Mouse (Mus musculus) lung, adult 2 months (tissue): ENCODE data around the gene Zic3. TPM values are rescaled to one million over a fixed set of nuclear protein-coding genes. Genes with fewer than 3 reads are reported as not detected.

ENCODE experiments used
- DNase-seq: peaks from one replicate; pipeline ENCODE4 v3.0.0; 2022
- H3K4me1 ChIP-seq: fragments of 200-500 bp; 2 replicates; pipeline ENCODE4 v1.6.1; 2011; ENCODE audit warnings: low read length; ENCODE audit not compliant: control insufficient read depth, insufficient read depth
- H3K4me3 ChIP-seq: fragments of 200-500 bp; replicated peaks from 2 replicates; pipeline ENCODE3; 2011; ENCODE audit warnings: low read depth, mild to moderate bottlenecking, control low read depth, low read length; ENCODE audit errors: extremely low read depth
- CTCF ChIP-seq: fragments of 200-500 bp; IDR thresholded peaks from 2 replicates; pipeline ENCODE4 v1.5.1; 2011; ENCODE audit warnings: mild to moderate bottlenecking, low read length, control low read depth; ENCODE audit not compliant: insufficient read depth
- POLR2A ChIP-seq: fragments of 200-500 bp; IDR thresholded peaks from 2 replicates; pipeline ENCODE4 v1.6.1; 2011; ENCODE audit warnings: low read depth, mild to moderate bottlenecking, control low read depth, low read length, borderline replicate concordance; ENCODE audit errors: extremely low read depth
- WGBS: fragments of 180-500 bp; shearing (Covaris S2); methylation state at CpG from one replicate; pipeline ENCODE4 v1.1.7; 2018; 5-methylcytosine and 5-hydroxymethylcytosine counted together
- polyA plus RNA-seq: library from polyadenylated mRNA; depleted of rRNA; stranded (reverse); fragments of >200 nt; gene quantifications from 2 replicates; pipeline ENCODE4 v1.2.3, GENCODE M21; 2012

Zic3 gene
- polyA plus RNA-seq, 1 experiment = not detected

DNA sequence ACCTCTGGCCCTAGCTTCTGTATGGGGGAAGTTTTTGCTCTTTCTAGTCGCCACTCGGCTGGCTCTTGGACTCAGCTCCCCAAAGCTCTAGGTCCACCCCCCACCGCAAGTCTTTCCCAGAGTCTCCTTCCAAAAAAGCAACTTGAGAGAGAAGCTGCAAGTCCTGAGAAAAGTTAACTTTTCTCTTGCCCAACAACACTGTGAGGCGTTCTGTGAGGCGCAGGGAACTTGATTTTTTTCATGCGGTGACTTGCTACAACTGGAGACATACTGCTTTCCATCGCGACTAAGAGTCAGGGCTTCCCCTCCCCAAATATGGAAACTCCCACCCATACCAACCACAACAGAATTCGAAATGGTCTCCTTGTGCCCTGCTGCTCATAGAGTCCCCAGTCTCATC is 5.1 kb downstream of the Zic3 start:
- WGBS = 26% methylated on average over 9 of the region's 9 CpGs
- H3K4me1 ChIP-seq = peaks cover 2% of the 10 kb centered on the region

DNA sequence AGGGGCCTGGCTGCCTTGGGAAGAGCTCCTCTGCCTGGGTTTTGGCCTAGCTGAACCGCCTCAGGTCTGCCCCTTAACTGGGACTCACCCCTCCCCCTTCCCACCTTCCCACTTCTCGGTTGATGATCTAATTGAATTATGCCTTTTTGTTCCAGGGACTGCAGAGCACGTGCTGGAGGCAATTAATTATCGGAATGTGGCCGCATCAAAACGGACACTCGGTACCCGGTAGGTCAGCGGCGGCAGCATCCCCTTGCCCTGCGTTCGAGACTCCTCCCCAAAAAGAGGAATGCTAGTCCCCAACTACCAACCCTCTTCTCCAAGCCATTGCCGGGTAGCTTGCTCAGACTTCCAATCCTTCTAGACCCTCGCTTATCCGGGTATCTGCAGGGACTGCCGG is 5.6 kb downstream of the Zic3 start:
- WGBS = 16% methylated on average over 16 of the region's 16 CpGs
- TF ChIP-seq CTCF (no peak), POLR2A (no peak)
- Histone ChIP-seq H3K4me3 (no peak overlapping the region), H3K4me1 (peaks cover 2% of the 10 kb centered on the region)
- no peak for DNase-seq

More for the DNA sequence above, 5.1 kb downstream of the Zic3 start:
- H3K4me3 ChIP-seq = no peak overlapping the region
- DNase-seq = no peak
- TF ChIP-seq CTCF (no peak), POLR2A (no peak)

DNA sequence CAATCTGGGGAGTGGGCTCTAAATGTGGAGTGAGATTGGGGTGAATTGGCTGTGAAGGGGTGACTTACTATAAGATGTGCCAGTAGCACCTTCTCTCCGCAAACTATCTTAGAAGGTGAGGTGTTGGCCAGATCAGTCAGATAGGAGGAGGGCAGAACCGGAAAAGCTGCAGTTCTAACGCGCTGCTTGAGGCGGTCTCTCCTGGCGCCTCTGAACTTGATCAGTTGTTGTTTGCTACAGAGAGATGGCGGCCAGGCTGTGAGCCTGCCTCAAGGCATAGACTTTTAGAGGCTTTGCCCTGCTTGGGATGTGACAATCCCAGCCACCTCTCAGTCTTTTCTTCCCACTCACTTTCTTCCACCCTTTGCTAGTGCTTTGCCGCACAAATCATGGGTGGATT is 6.4 kb downstream of the Zic3 start:
- no peak overlapping the region for H3K4me3 ChIP-seq
- WGBS = 29% methylated on average over 8 of the region's 8 CpGs
- no peak for DNase-seq
- TF ChIP-seq POLR2A = no peak
- no peak for TF ChIP-seq CTCF
- peaks cover 2% of the 10 kb centered on the region for H3K4me1 ChIP-seq

DNA sequence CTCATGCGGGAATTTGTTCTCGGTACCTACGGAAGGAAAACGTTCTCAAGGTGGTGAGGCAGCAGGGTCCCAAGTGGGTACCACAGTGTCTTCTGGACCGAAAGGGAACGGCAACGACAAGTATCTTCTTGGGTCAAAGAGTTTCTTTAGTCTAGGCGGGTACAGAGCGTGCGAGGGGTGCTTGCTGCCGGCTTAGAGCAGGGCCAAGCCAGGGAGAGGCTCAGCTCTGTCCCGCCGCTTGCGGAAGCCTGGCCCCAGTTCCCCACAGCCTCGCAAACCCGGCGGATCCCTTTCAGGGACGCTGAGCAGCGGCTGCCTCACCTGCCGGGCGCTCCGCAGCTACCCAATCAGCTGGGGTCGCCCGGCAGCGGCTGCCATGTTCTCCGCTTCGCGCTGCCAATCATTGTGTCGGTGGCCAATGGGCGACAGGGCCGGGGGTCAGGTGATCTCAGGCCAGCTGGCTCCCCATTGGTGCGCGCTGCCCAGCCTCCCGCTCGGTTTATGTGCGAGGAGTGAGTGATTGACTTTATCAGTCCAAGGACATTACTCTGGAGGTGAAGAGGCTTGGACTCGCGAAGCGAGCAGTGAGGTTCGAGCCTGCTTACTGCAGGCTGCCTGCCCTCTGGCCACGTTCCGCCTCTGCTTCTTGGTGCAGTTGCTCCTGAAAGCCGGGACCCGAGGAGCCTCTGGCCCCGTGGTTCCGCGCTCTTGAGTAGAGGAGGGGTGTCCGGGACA is 7.8 kb downstream of the Zic3 start:
- Histone ChIP-seq H3K4me3 (no peak overlapping the region), H3K4me1 (peaks cover 2% of the 10 kb centered on the region)
- 25% methylated on average over 48 of the region's 48 CpGs for WGBS
- DNase-seq = no peak
- TF ChIP-seq CTCF (no peak), POLR2A (no peak)

DNA sequence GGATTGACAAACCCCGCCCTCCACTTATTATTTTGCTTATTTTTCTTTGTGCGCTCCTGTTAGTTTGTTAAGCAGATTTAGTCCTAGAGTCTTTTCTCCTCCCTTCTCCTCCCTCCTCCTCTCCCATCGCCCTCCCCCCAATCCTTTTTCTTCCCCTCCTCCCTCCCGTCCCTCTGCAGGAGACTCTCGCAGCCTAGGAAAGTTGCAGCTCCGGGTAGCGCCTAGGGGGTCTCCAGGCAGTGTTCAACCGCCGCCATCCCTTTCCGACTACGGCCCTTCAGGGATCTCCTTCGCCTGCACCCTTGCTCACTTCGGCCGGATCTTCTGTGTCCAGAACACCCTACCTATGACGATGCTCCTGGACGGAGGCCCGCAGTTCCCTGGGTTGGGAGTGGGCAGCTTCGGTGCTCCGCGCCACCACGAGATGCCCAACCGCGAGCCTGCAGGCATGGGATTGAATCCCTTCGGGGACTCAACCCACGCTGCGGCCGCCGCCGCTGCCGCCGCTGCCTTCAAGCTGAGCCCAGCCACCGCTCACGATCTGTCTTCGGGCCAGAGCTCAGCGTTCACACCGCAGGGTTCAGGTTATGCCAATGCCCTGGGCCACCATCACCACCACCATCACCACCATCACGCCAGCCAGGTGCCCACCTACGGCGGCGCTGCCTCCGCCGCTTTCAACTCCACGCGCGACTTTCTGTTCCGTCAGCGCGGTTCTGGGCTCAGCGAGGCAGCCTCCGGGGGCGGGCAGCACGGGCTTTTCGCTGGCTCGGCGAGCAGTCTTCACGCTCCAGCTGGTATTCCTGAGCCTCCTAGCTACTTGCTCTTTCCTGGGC is 8.6 kb downstream of the Zic3 start:
- TF ChIP-seq CTCF (no peak), POLR2A (no peak)
- WGBS = 37% methylated on average over 55 of the region's 56 CpGs

DNA sequence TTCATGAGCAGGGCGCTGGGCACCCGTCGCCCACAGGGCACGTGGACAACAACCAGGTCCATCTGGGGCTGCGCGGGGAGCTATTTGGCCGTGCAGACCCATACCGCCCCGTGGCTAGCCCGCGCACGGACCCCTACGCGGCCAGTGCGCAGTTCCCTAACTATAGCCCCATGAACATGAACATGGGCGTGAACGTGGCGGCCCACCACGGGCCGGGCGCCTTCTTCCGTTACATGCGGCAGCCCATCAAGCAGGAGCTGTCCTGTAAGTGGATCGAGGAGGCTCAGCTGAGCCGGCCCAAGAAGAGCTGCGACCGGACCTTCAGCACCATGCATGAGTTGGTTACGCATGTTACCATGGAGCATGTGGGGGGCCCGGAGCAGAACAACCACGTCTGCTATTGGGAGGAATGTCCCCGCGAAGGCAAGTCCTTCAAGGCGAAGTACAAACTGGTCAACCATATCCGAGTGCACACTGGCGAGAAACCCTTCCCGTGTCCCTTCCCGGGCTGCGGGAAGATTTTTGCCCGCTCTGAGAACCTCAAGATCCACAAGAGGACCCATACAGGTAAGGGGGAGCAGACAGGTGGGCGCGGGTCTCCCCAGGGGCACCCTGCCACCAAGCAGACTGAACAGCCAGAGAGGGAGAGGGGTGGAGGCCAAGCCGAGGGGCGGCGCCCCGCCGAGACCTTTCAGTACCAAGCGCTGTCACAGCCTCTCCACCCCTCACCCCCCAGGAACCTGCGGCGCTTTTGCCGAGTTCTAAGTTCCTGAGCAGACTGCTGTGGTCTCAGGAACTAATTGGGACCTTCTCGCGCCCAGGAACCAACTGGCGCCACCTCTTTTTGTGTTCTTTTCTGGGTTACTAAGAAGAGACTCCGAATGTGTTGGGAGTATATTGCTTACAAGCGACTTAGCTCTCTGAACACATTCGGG is 9.4 kb downstream of the Zic3 start:
- Histone ChIP-seq H3K4me3 (no peak overlapping the region), H3K4me1 (peaks cover 2% of the 10 kb centered on the region)
- 29% methylated on average over 56 of the region's 56 CpGs for WGBS

More for the DNA sequence above, 8.6 kb downstream of the Zic3 start:
- no peak for DNase-seq
- H3K4me3 ChIP-seq = no peak overlapping the region
- H3K4me1 ChIP-seq = peaks cover 2% of the 10 kb centered on the region

DNA sequence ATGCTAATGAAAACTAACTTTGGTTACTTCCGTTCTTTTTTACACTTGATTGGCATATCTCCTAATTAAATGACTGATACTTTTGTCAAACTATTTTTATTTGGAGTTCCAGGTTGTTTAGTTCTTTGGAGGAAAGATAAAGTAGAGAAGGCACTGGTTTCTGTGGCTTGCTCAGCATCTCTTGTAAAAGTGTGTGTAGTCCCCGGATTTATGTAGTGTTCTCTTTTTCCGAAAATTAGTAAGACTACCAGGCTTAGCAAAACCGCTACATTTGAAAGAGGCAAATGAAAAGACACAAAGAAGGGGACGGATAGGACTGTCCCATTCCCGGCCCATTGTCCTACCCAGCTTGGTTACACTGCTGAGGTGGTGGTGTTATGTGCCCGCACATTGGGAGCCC is 10.1 kb downstream of the Zic3 start:
- no peak for DNase-seq
- Histone ChIP-seq H3K4me3 (no peak overlapping the region), H3K4me1 (peaks cover 2% of the 10 kb centered on the region)
- no peak for TF ChIP-seq POLR2A
- no peak for TF ChIP-seq CTCF
- WGBS = 19% methylated on average over 7 of the region's 7 CpGs

More for the DNA sequence above, 9.4 kb downstream of the Zic3 start:
- DNase-seq = no peak
- TF ChIP-seq CTCF (no peak), POLR2A (no peak)

DNA sequence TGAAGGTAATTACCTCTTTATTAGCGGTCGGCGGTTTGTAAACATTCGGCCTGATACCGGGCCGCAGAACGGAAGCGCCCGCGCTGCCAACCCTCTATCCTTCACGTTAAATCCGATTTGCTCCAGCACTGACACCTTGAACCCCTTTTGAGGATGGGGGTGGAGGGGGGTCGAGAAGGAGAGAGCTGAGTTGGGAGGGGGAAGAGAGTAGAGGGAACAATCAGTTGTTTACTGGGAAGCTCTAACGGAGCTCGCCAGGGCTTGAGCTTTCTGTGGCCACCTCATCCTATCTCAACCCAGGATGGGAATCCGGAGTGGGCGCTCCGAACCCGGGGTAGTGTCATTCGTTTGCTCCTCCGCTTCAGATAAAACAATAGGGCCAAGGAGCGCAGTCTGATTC is 11.0 kb downstream of the Zic3 start:
- 23% methylated on average over 22 of the region's 22 CpGs for WGBS
- TF ChIP-seq CTCF (no peak), POLR2A (no peak)

DNA sequence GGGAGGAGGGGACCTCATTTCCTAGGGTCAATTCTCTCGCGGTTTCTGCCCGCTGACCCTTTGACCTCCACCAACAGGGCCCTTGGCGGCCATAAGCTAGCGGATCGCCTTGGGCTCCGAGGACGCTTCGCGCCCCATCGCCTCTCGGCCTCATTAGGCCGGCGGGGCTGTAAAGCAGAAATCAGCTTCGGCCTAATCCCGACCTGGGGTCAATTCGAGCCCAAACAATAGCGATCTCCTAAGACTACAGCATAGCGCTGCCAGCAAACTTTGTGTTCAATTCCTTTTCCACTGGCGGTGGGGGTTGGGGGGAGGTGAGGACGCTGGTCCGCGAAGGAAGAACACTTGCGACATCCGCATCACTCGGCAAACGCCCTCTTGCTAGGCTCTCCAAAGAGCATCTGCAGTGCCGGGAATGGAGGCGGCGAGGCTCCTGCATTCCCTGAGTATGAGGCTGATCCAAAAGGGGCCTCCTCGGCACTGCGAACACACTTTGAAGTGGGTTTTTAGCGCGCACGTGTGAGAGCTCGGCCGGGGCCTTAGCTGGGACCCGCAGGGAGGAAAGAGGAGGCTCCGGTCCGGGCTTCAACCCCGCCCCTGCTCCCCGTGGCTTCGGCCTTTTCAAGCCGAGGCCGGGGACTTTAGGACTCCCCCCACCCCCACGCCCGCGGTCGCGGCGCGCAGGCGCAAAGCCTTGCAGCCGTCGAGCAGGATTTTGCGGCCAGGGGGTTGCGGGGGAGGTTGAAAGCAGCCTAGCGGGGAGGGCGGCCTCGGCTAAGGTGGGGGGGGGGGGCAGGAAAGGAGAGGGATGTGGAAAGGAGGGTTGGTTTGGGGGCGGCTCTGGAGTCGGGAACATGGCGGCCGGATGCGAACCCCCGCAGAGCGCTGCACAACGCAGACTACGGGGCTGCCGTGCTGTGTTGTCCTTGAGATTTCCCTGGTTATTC is 15.8 kb downstream of the Zic3 start:
- no peak for TF ChIP-seq CTCF
- no peak for TF ChIP-seq POLR2A
- WGBS = 31% methylated on average over 70 of the region's 70 CpGs
- Histone ChIP-seq H3K4me1 (no peaks in the 10 kb centered on the region), H3K4me3 (no peak overlapping the region)
- no peak for DNase-seq

More for the DNA sequence above, 11.0 kb downstream of the Zic3 start:
- DNase-seq = no peak
- H3K4me3 ChIP-seq = no peak overlapping the region
- H3K4me1 ChIP-seq = peaks cover 2% of the 10 kb centered on the region
